Mouse (Mus musculus): ENCODE results near the gene Kcnma1. TPM values are rescaled to one million over a fixed set of nuclear protein-coding genes. Genes with fewer than 3 reads are reported as not detected.
A peak's percentile ranks its signal among the peaks of the same experiment; 100 is the strongest.

The Kcnma1 gene
- polyA plus RNA-seq, 1 experiment from 2014 or later = 2.1 TPM

DNA sequence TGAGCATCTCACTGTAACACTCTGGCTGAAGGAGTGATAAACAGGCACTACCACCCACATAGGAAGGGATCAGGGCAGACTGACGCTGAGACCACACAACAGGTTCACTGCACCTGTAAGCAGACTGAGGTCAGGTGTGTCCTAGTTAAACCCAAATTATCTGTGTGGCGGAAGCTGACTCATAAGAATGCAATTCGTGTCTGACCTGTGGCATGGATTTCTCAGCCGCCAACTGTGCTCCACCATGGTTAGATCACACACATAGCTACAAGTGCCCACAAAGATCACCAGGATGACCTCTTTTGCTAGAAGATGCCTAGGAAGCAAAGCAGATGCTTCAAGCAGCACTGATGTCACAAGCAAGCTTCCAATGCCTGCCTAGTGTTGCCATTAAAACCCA is 128.2 kb downstream of the Kcnma1 start:
- 56% methylated on average over 4 of the region's 4 CpGs for WGBS
- Histone ChIP-seq H3K27ac (no peak overlapping the region), H3K4me2 (ENCODE audit: low read length) (no peak overlapping the region), H3K27me3 (ENCODE audit: insufficient read depth, low read length) (no peaks in the 10 kb centered on the region), H3K4me1 (replicated peaks; ENCODE audit: insufficient read depth, low read length) (no peaks in the 10 kb centered on the region), H3K9me3 (replicated peaks; ENCODE audit: low read length) (no peaks in the 10 kb centered on the region), H3K9ac (ENCODE audit: low read depth, low read length) (no peak overlapping the region), H3K36me3 (ENCODE audit: insufficient read depth, low read length) (no peaks in the 10 kb centered on the region), H3K4me3 (replicated peaks; ENCODE audit: low read depth, low read length) (no peak overlapping the region)
- no peak for ATAC-seq (replicated peaks; ENCODE audit: low FRiP score, low read depth)
- no peak for DNase-seq (ENCODE audit: low spot score)
- TF ChIP-seq CTCF (IDR thresholded peaks at IDR 0.05; ENCODE audit: low read depth) = no peak

DNA sequence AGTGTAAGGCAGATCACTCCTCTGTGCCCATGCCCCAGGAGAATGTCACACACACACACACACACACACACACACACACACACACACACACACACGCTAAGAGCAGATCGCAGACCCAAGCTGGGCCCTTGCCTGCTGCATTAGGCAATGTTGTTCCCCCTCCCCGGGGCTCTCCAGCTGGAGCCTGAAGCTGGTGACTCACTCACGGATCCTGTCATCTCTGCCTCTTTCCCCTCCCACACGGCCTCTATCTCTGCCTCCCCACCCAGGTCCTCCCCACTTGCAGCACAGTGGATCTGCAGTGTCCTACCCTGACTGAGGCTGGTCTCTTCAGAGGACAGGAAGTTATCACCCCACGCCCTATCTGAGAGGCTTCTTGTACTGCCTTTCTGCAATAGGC is 128.8 kb downstream of the Kcnma1 start:
- WGBS = 31% methylated on average over 6 of the region's 6 CpGs
- Histone ChIP-seq H3K4me3 (replicated peaks; ENCODE audit: low read depth, low read length) (no peak overlapping the region), H3K36me3 (ENCODE audit: insufficient read depth, low read length) (no peaks in the 10 kb centered on the region), H3K4me1 (replicated peaks; ENCODE audit: insufficient read depth, low read length) (no peaks in the 10 kb centered on the region), H3K9me3 (replicated peaks; ENCODE audit: low read length) (no peaks in the 10 kb centered on the region), H3K4me2 (ENCODE audit: low read length) (no peak overlapping the region), H3K27ac (no peak overlapping the region), H3K27me3 (ENCODE audit: insufficient read depth, low read length) (no peaks in the 10 kb centered on the region), H3K9ac (ENCODE audit: low read depth, low read length) (no peak overlapping the region)
- no peak for TF ChIP-seq CTCF (IDR thresholded peaks at IDR 0.05; ENCODE audit: low read depth)
- DNase-seq (ENCODE audit: low spot score) (peak; percentile 33), ATAC-seq (replicated peaks; ENCODE audit: low FRiP score, low read depth) (peak; percentile 43)

DNA sequence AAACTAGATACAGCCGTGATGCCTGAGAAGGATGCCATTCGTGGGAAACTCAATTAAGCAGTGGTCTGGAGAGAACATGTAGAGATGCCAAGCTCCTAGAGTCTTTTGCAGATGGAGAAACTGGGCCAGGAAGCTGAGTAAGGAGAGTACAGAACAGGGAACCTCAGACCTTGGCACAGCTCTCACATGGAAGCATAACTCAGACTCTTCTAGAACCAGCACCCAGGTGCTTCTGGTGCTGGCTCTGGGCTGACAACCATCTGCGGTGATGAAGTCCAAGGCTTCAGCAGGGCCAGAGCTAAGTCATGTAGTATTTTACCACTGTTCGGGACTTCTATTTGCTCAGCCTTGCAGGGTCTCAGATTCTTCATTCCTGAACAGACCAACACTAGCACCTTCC is 129.2 kb downstream of the Kcnma1 start:
- H3K9me3 ChIP-seq (replicated peaks; ENCODE audit: low read length) = no peaks in the 10 kb centered on the region
- no peak; the same call in 1 of the 2 replicates for ATAC-seq (replicated peaks; ENCODE audit: low FRiP score, low read depth)
- H3K27me3 ChIP-seq (ENCODE audit: insufficient read depth, low read length) = no peaks in the 10 kb centered on the region
- H3K4me3 ChIP-seq (replicated peaks; ENCODE audit: low read depth, low read length) = no peak overlapping the region
- no peak for TF ChIP-seq CTCF (IDR thresholded peaks at IDR 0.05; ENCODE audit: low read depth)
- H3K4me1 ChIP-seq (replicated peaks; ENCODE audit: insufficient read depth, low read length) = no peaks in the 10 kb centered on the region
- H3K9ac ChIP-seq (ENCODE audit: low read depth, low read length) = no peak overlapping the region
- DNase-seq (ENCODE audit: low spot score) = no peak
- no peak overlapping the region for H3K27ac ChIP-seq
- 84% methylated on average over 4 of the region's 4 CpGs for WGBS
- no peak overlapping the region for H3K4me2 ChIP-seq (ENCODE audit: low read length)
- no peaks in the 10 kb centered on the region for H3K36me3 ChIP-seq (ENCODE audit: insufficient read depth, low read length)

DNA sequence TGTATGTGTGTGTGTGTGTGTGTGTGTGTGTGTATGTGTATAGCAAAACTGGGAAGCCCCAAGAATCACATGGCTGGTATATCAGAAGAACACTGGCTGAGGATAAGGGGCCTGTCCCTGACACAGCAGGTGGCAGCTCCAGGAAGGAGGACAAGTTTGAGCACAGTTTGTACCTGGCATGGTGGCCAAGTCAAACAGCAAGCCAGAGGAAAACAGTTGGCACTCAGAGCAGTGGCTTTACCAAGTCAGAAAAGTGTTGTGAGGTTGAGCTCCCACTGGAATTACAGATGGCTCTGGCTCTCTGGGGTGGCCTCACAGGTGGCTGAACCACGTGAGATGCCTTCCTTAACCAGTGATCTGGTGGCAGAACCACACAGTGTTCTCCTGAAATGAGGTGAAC is 132.3 kb downstream of the Kcnma1 start:
- Histone ChIP-seq H3K4me3 (replicated peaks; ENCODE audit: low read depth, low read length) (no peak overlapping the region), H3K9me3 (replicated peaks; ENCODE audit: low read length) (no peaks in the 10 kb centered on the region), H3K27me3 (ENCODE audit: insufficient read depth, low read length) (no peaks in the 10 kb centered on the region), H3K27ac (no peak overlapping the region), H3K4me2 (ENCODE audit: low read length) (no peak overlapping the region), H3K4me1 (replicated peaks; ENCODE audit: insufficient read depth, low read length) (no peaks in the 10 kb centered on the region), H3K36me3 (ENCODE audit: insufficient read depth, low read length) (no peaks in the 10 kb centered on the region), H3K9ac (ENCODE audit: low read depth, low read length) (no peak overlapping the region)
- no peak for TF ChIP-seq CTCF (IDR thresholded peaks at IDR 0.05; ENCODE audit: low read depth)
- no peak for ATAC-seq (replicated peaks; ENCODE audit: low FRiP score, low read depth)
- 82% methylated on average over 1 of the region's 1 CpGs for WGBS
- no peak for DNase-seq (ENCODE audit: low spot score)

GRCm38 (mm10) chr14:23879331-23879730 is 135.0 kb downstream of the Kcnma1 start:
- H3K9ac ChIP-seq (ENCODE audit: low read depth, low read length) = no peak overlapping the region
- ATAC-seq (replicated peaks; ENCODE audit: low FRiP score, low read depth) (no peak), DNase-seq (ENCODE audit: low spot score) (no peak)
- H3K27me3 ChIP-seq (ENCODE audit: insufficient read depth, low read length) = no peaks in the 10 kb centered on the region
- no peaks in the 10 kb centered on the region for H3K9me3 ChIP-seq (replicated peaks; ENCODE audit: low read length)
- WGBS = 82% methylated on average over 3 of the region's 3 CpGs
- no peak overlapping the region for H3K27ac ChIP-seq
- no peak for TF ChIP-seq CTCF (IDR thresholded peaks at IDR 0.05; ENCODE audit: low read depth)
- H3K4me2 ChIP-seq (ENCODE audit: low read length) = no peak overlapping the region
- no peaks in the 10 kb centered on the region for H3K36me3 ChIP-seq (ENCODE audit: insufficient read depth, low read length)
- no peaks in the 10 kb centered on the region for H3K4me1 ChIP-seq (replicated peaks; ENCODE audit: insufficient read depth, low read length)
- no peak overlapping the region for H3K4me3 ChIP-seq (replicated peaks; ENCODE audit: low read depth, low read length)

DNA sequence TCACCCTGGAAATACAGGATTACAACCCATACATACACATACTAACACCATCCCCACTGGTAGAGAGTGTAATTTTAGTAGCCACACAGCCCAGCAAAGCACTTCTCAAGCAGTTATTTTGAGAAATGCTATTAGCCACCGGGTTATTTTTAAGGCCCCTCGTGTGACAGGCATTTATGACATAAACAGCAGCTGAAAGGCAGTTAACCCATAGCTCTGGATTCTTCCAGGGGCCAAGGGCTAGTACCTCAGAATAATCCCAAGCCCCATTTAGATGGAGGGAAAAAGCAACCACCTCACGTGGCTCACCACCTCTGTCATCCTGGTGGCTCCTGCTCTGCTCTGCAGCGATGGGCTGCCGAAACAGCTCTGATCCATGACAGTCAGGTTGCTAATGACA is 136.7 kb downstream of the Kcnma1 start:
- Histone ChIP-seq H3K4me1 (replicated peaks; ENCODE audit: insufficient read depth, low read length) (no peaks in the 10 kb centered on the region), H3K27ac (no peak overlapping the region), H3K27me3 (ENCODE audit: insufficient read depth, low read length) (no peaks in the 10 kb centered on the region), H3K9ac (ENCODE audit: low read depth, low read length) (no peak overlapping the region), H3K4me3 (replicated peaks; ENCODE audit: low read depth, low read length) (no peak overlapping the region), H3K9me3 (replicated peaks; ENCODE audit: low read length) (no peaks in the 10 kb centered on the region), H3K36me3 (ENCODE audit: insufficient read depth, low read length) (no peaks in the 10 kb centered on the region), H3K4me2 (ENCODE audit: low read length) (no peak overlapping the region)
- ATAC-seq (replicated peaks; ENCODE audit: low FRiP score, low read depth) (no peak), DNase-seq (ENCODE audit: low spot score) (no peak)
- 76% methylated on average over 5 of the region's 5 CpGs for WGBS
- TF ChIP-seq CTCF (IDR thresholded peaks at IDR 0.05; ENCODE audit: low read depth) = no peak

DNA sequence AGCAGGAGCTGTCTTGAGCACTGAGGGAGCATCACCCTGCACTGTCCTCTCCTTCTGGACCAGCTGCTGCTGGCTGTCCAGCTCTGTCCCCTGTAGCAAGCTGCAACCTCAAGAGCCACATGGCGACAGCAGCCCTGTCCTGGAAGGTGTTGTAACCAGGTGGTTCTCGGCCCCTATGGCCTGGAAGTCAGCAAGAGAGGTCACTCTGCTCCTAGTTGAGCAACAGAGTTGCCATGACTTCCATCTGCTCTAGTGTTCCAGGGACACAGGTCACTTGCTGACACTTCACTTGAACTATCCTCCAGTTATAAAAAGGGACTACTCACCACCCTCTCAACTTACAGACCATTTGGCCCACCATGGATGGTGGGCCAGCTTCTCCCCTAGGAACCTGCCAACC is 139.7 kb downstream of the Kcnma1 start:
- H3K4me2 ChIP-seq (ENCODE audit: low read length) = no peak overlapping the region
- H3K4me3 ChIP-seq (replicated peaks; ENCODE audit: low read depth, low read length) = no peak overlapping the region
- no peak overlapping the region for H3K9ac ChIP-seq (ENCODE audit: low read depth, low read length)
- DNase-seq (ENCODE audit: low spot score) = no peak
- H3K27me3 ChIP-seq (ENCODE audit: insufficient read depth, low read length) = no peaks in the 10 kb centered on the region
- WGBS = 83% methylated on average over 2 of the region's 2 CpGs
- TF ChIP-seq CTCF (IDR thresholded peaks at IDR 0.05; ENCODE audit: low read depth) = peak; percentile 14; the same call in 1 of the 2 replicates
- H3K4me1 ChIP-seq (replicated peaks; ENCODE audit: insufficient read depth, low read length) = no peaks in the 10 kb centered on the region
- ATAC-seq (replicated peaks; ENCODE audit: low FRiP score, low read depth) = no peak
- no peak overlapping the region for H3K27ac ChIP-seq
- no peaks in the 10 kb centered on the region for H3K36me3 ChIP-seq (ENCODE audit: insufficient read depth, low read length)
- H3K9me3 ChIP-seq (replicated peaks; ENCODE audit: low read length) = no peaks in the 10 kb centered on the region
